In genomic region chr4:84757172-84757571, GRCm38 (mm10) we compare ENCODE assay signal across 19 mouse cellular contexts.
DNase-seq lines count a peak whose midpoint lies in the region; TF ChIP-seq lines count a peak whose summit lies in the region.
"Had no signal": no experiment of that assay in that cellular context is flagged by ENCODE, and none has a peak within 500 bp of the region (broad histone marks: within the 10 kb centered on the region; RNA-seq: fewer than 3 reads in every experiment).

No protein-coding gene starts in this region.

- H3K4me3 ChIP-seq in ES-E14 (ENCODE audit: insufficient read depth in 1 of 2, low read depth in 1 of 2, low read length in 2 of 2, poor library complexity in 1 of 2, severe bottlenecking in 1 of 2), result no peak overlapping the region

- no peaks in the 10 kb centered on the region for H3K4me1 ChIP-seq in ES-E14 (ENCODE audit: control insufficient read depth in 2 of 2, insufficient read depth in 2 of 2, low read length in 2 of 2, poor library complexity in 1 of 2)

- H3K9me3 ChIP-seq in ES-E14 (ENCODE audit: control insufficient read depth, insufficient read depth, low read depth, low read length), result no peaks in the 10 kb centered on the region

- H3K9ac ChIP-seq in ES-E14 (ENCODE audit: insufficient read depth, low read depth, low read length, poor library complexity, severe bottlenecking), result no peak overlapping the region

- H3K27ac ChIP-seq in ES-E14 (ENCODE audit: insufficient read depth, low read depth, low read length, poor library complexity, severe bottlenecking), result no peak overlapping the region

- no peaks in the 10 kb centered on the region for H3K36me3 ChIP-seq in ES-E14 (ENCODE audit: control insufficient read depth, insufficient read depth, low read length, poor library complexity, severe bottlenecking)
- H3K36me3 ChIP-seq: G1E had no signal

- peak; percentile 80 for DNase-seq in heart, adult 11 months
- no peak for DNase-seq in heart, adult 8-10 months (ENCODE audit: low spot score)
- peak; percentile 11 for DNase-seq in 3T3-L1 (ENCODE audit: low read depth, low spot score)
- no peak for DNase-seq in ES-E14 (ENCODE audit: low read depth, low spot score)
- DNase-seq in cerebellum, postnatal 14 days, result no peak
- DNase-seq in lung, adult 18-20 months, result no peak
- DNase-seq: adrenal gland, adult 2 months; adrenal gland, adult 8-10 months; adrenal gland, postnatal 10 days; adrenal gland, postnatal 14 days; adrenal gland, postnatal 25 days; adrenal gland, postnatal 36 days; B cell, adult 2 months; cerebellum, adult 11 months; cerebellum, adult 11-12 months; cerebellum, adult 18-20 months; cerebellum, adult 2 months; cerebellum, adult 8-10 months had no signal

- in situ Hi-C loops in ES-E14 (cut with MboI; ENCODE audit: low sequenced_read_pairs in 2 of 2, unreplicated experiment in 2 of 2), result no loop called here

TF ChIP-seq in ES-E14, 5 proteins besides CTCF, POLR2A, EP300 and RAD21:
- no peak for TF ChIP-seq ZC3H11A (IDR thresholded peaks at IDR 0.05; ENCODE audit: borderline replicate concordance, low read depth, low read length)
- TF ChIP-seq MAFK (IDR thresholded peaks at IDR 0.05; ENCODE audit: insufficient read depth, low read depth, low read length), result peak; percentile 51; the same call in 1 of the 2 replicates

Comparison
In these comparisons a context has a peak if more than half of its experiments do, and no peak if none do; other contexts are left out.
1. DNase-seq: peak in heart, adult 11 months (single experiment) and 3T3-L1 (single experiment); none in heart, adult 8-10 months (single experiment), ES-E14 (single experiment), cerebellum, postnatal 14 days (0 of 2) and lung, adult 18-20 months (0 of 2).